Mouse (Mus musculus) cortical plate, adult 2 months (tissue): ENCODE measurements around the gene Fau.

ENCODE experiments used
- CTCF ChIP-seq: fragments of 200-500 bp; IDR thresholded peaks from 2 replicates; pipeline ENCODE4 v1.5.1; 2011; ENCODE audit warnings: mild to moderate bottlenecking, control low read depth, low read length; ENCODE audit not compliant: insufficient read depth; ENCODE audit errors: extremely low read depth
- POLR2A ChIP-seq: fragments of 200-500 bp; IDR thresholded peaks from 2 replicates; pipeline ENCODE4 v1.6.1; 2011; ENCODE audit warnings: mild to moderate bottlenecking, low read length, control low read depth; ENCODE audit not compliant: insufficient read depth; ENCODE audit errors: extremely low read depth

DNA sequence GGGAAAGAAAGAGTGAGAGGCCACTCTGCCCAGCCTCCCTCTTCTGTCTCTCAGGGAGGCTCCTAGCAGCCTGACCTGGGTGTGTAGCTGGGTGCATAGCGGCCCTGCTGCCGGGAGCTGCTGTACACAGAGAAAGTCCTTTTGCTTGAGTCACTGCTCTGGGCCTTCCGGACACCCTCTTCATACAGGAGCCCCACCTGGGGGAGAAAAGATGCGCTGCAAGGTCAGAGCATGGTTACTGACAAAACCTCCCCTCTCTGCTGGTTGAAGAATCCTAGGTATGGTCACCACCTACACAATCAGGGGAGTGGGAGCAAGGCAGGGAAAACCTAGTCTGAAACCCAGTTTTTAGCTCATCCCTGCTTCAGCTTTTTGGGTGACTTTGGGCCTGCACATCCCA, 11.3 kb downstream of the Fau start:
- TF ChIP-seq CTCF (no peak), POLR2A (no peak)
